Mouse (Mus musculus) heart, postnatal 0 days (tissue): ENCODE measurements around the gene Gm4767. TPM values are rescaled to one million over a fixed set of nuclear protein-coding genes. Genes with fewer than 3 reads are reported as not detected.
"Not testable (repeated sequence)": the region's sequence is repeated elsewhere in the genome, so short reads cannot be mapped to it uniquely, and the experiment has no call there.

Experiments used
- ATAC-seq: fragments of 200-750 bp; cut with Nextera tagmentation; 2 replicates; pipeline ENCODE4 v1.8.0; 2017; ENCODE audit warnings: low read depth, moderate number of reproducible peaks, moderate library complexity; ENCODE audit not compliant: insufficient read depth
- DNase-seq: peaks from one replicate; pipeline ENCODE4 v3.0.0-alpha.2; 2016; ENCODE audit warnings: low spot score
- H3K27ac ChIP-seq: fragments of 300-500 bp; sonication (generic); 2 replicates; pipeline ENCODE4 v1.5.1; 2014; ENCODE audit warnings: low read depth, mild to moderate bottlenecking
- H3K27me3 ChIP-seq: fragments of 300-500 bp; sonication (generic); 2 replicates; pipeline ENCODE4 v1.6.1; 2014; ENCODE audit warnings: low read length, mixed read lengths; ENCODE audit not compliant: control insufficient read depth, insufficient read depth
- H3K36me3 ChIP-seq: fragments of 300-500 bp; sonication (generic); replicated peaks from 2 replicates; pipeline ENCODE4 v1.6.1; 2014; ENCODE audit warnings: low read length, mixed read lengths; ENCODE audit not compliant: control insufficient read depth, insufficient read depth
- H3K4me1 ChIP-seq: fragments of 300-500 bp; sonication (generic); 2 replicates; pipeline ENCODE4 v1.6.1; 2014; ENCODE audit warnings: antibody characterized with exemption; ENCODE audit not compliant: control insufficient read depth, insufficient read depth
- H3K4me2 ChIP-seq: fragments of 300-500 bp; sonication (generic); 2 replicates; pipeline ENCODE4 v1.6.1; 2014; ENCODE audit warnings: low read depth, mild to moderate bottlenecking, low read length, moderate library complexity
- H3K4me3 ChIP-seq: fragments of 300-500 bp; sonication (generic); 2 replicates; pipeline ENCODE4 v1.5.1; 2014; ENCODE audit warnings: low read depth, low read length
- H3K9ac ChIP-seq: fragments of 300-500 bp; sonication (generic); replicated peaks from 2 replicates; pipeline ENCODE4 v1.6.1; 2014; ENCODE audit warnings: low read depth, low read length, mixed read lengths
- H3K9me3 ChIP-seq: fragments of 300-500 bp; sonication (generic); replicated peaks from 2 replicates; pipeline ENCODE4 v1.6.1; 2016; ENCODE audit warnings: low read length; ENCODE audit not compliant: control insufficient read depth
- WGBS: fragments of 180-500 bp; shearing (Covaris S2); extraction: QIAGEN DNeasy Blood & Tissue Kit; methylation state at CpG from one replicate; pipeline ENCODE4 v1.1.7; 2014; 5-methylcytosine and 5-hydroxymethylcytosine counted together
- polyA plus RNA-seq: library from polyadenylated mRNA; unstranded; fragments of >200 nt; fragmentation: Nextera tagmentation; extraction: Ambion mirVana; gene quantifications from 2 replicates; pipeline ENCODE4 v1.2.1, GENCODE M21; 2015
- total RNA-seq: library from RNA; depleted of rRNA; stranded (reverse); fragments of >200 nt; gene quantifications from 2 replicates; pipeline ENCODE4 v1.2.3, GENCODE M21; 2014; ENCODE audit warnings: low replicate concordance; rRNA removed

The Gm4767 gene
- total RNA-seq, result 1.1 TPM in 1 of 2 replicates, not detected in the other
- polyA plus RNA-seq, result 1.5 and 1.7 TPM in 2 replicates

- 18% methylated on average over 10 of the region's 20 CpGs for WGBS
- H3K9me3 ChIP-seq, H3K4me3 ChIP-seq, H3K4me1 ChIP-seq, ATAC-seq, H3K9ac ChIP-seq, H3K27me3 ChIP-seq, H3K27ac ChIP-seq, DNase-seq, H3K36me3 ChIP-seq, H3K4me2 ChIP-seq: not testable (repeated sequence)
Observed at GRCm38 (mm10) chr10:81811899-81812298, at the start of gene Gm4767. Gm4767 (plus strand) TSS chr10:81812186.

- not testable (repeated sequence) for H3K36me3 ChIP-seq, H3K27me3 ChIP-seq, H3K4me3 ChIP-seq, H3K9me3 ChIP-seq, H3K9ac ChIP-seq, DNase-seq, H3K27ac ChIP-seq, H3K4me1 ChIP-seq, H3K4me2 ChIP-seq
- peak; percentile 93 for ATAC-seq
- WGBS, result no CpG with 5 or more reads among the region's 43 CpGs
Observed at GRCm38 (mm10) chr10:81770506-81771403, 41.2 kb upstream of the Gm4767 start, which contains the start of gene Gm3055. Gm3055 (minus strand) TSS chr10:81771161.

GRCm38 (mm10) chr10:81771404-81771777 lies 40.6 kb upstream of the Gm4767 start:
- not testable (repeated sequence) for H3K27ac ChIP-seq, DNase-seq, H3K36me3 ChIP-seq, H3K9me3 ChIP-seq, ATAC-seq, H3K4me1 ChIP-seq, H3K4me2 ChIP-seq, H3K4me3 ChIP-seq, H3K27me3 ChIP-seq, H3K9ac ChIP-seq
- no CpG with 5 or more reads among the region's 3 CpGs for WGBS

- not testable (repeated sequence) for H3K9ac ChIP-seq, H3K4me3 ChIP-seq, H3K4me2 ChIP-seq, H3K27me3 ChIP-seq, H3K27ac ChIP-seq, H3K4me1 ChIP-seq, ATAC-seq, H3K36me3 ChIP-seq, H3K9me3 ChIP-seq, DNase-seq
- no CpG with 5 or more reads among the region's 18 CpGs for WGBS
Observed at GRCm38 (mm10) chr10:81846219-81846618, 34.2 kb downstream of the Gm4767 start.

GRCm38 (mm10) chr10:81863409-81864407 lies 51.7 kb downstream of the Gm4767 start, which contains the start of gene Gm32687:
Gm32687 (plus strand) TSS chr10:81863934.
- WGBS, result 31% methylated on average over 3 of the region's 49 CpGs
- H3K9me3 ChIP-seq, H3K27me3 ChIP-seq, H3K27ac ChIP-seq, H3K4me2 ChIP-seq, H3K36me3 ChIP-seq, H3K4me1 ChIP-seq, H3K9ac ChIP-seq, DNase-seq, H3K4me3 ChIP-seq: not testable (repeated sequence)
- peak; percentile 99 for ATAC-seq

Other genes with a start within 250 kb of the Gm4767 start
- 6.8 and 10.4 TPM in 2 replicates for gene Tle2, start 237.6 kb upstream of the Gm4767 start, total RNA-seq
- 11.1 and 11.9 TPM in 2 replicates for gene Tle2, start 237.6 kb upstream of the Gm4767 start, polyA plus RNA-seq
- 18.6 and 41.4 TPM in 2 replicates for gene Tle6, start 211.1 kb upstream of the Gm4767 start, total RNA-seq
- 19.3 and 23.1 TPM in 2 replicates for gene Tle6, start 211.1 kb upstream of the Gm4767 start, polyA plus RNA-seq
- 1.7 and 2.7 TPM in 2 replicates for gene BC025920, start 205.9 kb upstream of the Gm4767 start, total RNA-seq
- gene BC025920, start 205.9 kb upstream of the Gm4767 start, polyA plus RNA-seq, result 0.38 and 0.44 TPM in 2 replicates
- gene Sirt6, start 184.4 kb upstream of the Gm4767 start, total RNA-seq, result 10.9 and 24.7 TPM in 2 replicates
- gene Sirt6, start 184.4 kb upstream of the Gm4767 start, polyA plus RNA-seq, result 16.2 and 16.6 TPM in 2 replicates
- gene Ankrd24, start 183.6 kb upstream of the Gm4767 start, total RNA-seq, result 48.5 and 54.5 TPM in 2 replicates
- 8.9 and 9.1 TPM in 2 replicates for gene Ankrd24, start 183.6 kb upstream of the Gm4767 start, polyA plus RNA-seq
- 1.5 and 2.6 TPM in 2 replicates for gene Gm10778, start 163.1 kb upstream of the Gm4767 start, total RNA-seq
- gene Gm10778, start 163.1 kb upstream of the Gm4767 start, polyA plus RNA-seq, result 2.3 and 2.6 TPM in 2 replicates
- 5.5 and 12.4 TPM in 2 replicates for gene Zfp433, start 107.4 kb upstream of the Gm4767 start, total RNA-seq
- 9.3 and 9.9 TPM in 2 replicates for gene Zfp433, start 107.4 kb upstream of the Gm4767 start, polyA plus RNA-seq
- 1.3 and 4.8 TPM in 2 replicates for gene Gm3055, start 41.0 kb upstream of the Gm4767 start, total RNA-seq
- 2.2 and 2.9 TPM in 2 replicates for gene Gm3055, start 41.0 kb upstream of the Gm4767 start, polyA plus RNA-seq
- gene Gm32687, start 51.7 kb downstream of the Gm4767 start, total RNA-seq, result 1.0 TPM in 1 of 2 replicates, not detected in the other
- gene Gm32687, start 51.7 kb downstream of the Gm4767 start, polyA plus RNA-seq, result 3.1 and 4.3 TPM in 2 replicates
- 0.76 and 1.8 TPM in 2 replicates for gene Zfp781, start 118.3 kb downstream of the Gm4767 start, total RNA-seq
- 0.81 and 1.1 TPM in 2 replicates for gene Zfp781, start 118.3 kb downstream of the Gm4767 start, polyA plus RNA-seq
- gene Zfp873, start 235.9 kb downstream of the Gm4767 start, total RNA-seq, result 2.1 and 3.7 TPM in 2 replicates
- gene Zfp873, start 235.9 kb downstream of the Gm4767 start, polyA plus RNA-seq, result 8.1 and 8.5 TPM in 2 replicates